Mouse (Mus musculus) heart, postnatal 4 days (tissue): ENCODE results near the gene Fchsd2. TPM values are rescaled to one million over a fixed set of nuclear protein-coding genes. Genes with fewer than 3 reads are reported as not detected.
A peak's percentile ranks its signal among the peaks of the same experiment; 100 is the strongest.

Experiments
- DNase-seq: peaks from one replicate; pipeline ENCODE4 v3.0.0; 2021
- total RNA-seq, 2 experiments: library from RNA; stranded (reverse); gene quantifications; 2 replicates each; pipeline ENCODE4 v1.2.3; 2021

The Fchsd2 gene
- 10 to 100 TPM; 20.4 to 22.1 TPM for total RNA-seq

- DNase-seq: no peak
Observed at GRCm38 (mm10) chr7:101092618-101093017, at the start of gene Fchsd2. TSS of gene Fchsd2 (plus strand) at chr7:101092863.

GRCm38 (mm10) chr7:101043846-101044541 is 48.7 kb upstream of the Fchsd2 start:
- DNase-seq: no peak

DNA sequence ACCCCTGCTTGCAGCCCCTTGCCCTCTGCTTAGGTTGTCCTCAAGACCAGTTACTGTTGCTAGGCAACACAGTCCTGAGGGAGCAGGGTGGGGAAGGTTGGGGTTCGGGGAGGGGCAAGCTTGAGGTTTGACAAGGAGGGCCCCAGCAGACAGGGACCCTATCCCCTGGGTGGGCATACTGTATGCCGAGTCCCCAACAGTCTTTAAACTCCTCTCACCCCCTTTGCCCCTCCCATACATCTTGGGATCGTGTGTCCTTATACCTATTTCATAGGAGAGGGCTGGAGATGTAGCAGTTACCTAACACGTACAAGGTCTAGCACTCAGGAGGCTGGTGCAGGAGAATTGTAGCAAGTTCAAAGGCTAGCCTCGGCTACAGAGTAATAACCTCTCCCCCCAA is 44.4 kb upstream of the Fchsd2 start:
- no peak for DNase-seq

DNA sequence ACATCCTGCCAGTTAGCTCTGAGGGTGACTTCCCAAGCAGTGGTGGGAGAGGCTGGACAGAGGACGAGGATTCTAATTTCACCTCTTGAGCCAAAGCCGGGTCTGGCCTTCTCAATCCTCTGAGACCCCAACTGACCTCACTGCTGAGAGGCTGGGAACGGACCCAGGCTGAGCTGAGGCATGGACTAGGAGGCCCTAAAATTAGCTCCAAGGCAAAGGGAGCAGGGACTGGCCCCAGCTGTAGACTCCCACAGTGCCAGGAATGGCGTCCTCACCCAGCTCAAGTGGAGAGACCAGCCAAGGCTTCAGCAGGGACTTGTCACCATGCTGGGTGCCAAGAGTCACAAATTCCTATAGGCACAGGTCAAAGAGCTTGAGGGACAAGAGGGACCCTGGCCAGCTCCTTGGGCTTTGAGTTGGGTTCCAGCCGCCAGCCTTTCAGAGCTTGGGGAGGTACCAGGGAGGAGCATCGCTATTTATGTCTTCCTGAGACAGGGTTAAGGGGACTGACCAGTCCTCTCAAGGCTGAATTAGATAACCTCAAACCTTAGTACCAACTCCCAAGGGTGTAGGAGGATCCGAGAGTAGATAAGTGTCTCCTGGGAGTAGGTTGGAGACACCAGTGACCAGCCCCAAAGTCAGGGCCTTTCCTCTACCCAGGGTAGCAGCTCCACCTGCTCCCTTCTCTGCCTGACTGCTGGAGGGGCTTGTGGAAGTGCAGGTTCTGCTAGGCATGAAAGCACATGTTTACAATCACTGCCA is 43.2 kb upstream of the Fchsd2 start:
- peak; percentile 75 for DNase-seq

DNA sequence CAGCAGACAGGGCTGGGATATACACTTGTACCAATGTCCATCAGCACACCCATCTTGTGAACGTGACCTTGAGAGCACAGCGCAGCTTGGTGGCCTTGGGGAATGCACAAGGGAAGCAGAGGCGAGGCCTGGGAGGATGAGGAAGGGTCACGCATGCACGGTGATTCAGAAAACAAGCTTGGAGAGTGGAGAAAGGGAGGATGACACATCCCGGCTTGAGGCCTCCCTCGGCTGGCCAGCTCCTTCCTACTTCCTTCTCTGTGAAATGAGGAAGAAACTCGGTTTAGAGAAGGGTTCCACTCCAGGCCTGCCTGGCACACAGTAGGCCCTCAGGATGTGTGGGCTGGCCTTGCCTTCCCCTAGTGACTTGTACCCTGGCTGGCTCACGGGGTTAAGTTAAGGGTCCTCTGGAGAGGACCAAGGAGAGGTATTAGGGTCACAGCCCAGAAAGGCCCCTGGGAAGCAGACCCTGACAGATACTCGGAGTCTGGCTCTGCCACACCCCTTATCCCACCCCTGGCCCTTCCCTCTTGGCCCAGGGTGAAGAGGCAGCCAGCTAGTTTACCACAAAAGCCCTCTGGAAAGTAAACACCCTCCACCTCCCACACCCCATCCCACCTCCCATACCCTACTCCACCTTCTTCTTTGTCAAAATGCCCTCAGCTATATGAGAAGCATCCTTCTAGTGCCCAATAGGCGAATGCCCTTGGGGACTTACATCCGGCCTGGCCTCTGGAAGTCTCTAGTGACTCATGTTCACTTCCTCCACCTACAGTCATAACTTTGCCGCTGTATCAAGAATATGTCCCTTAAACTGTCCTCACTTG is 41.7 kb upstream of the Fchsd2 start:
- peak; percentile 35 for DNase-seq

DNA sequence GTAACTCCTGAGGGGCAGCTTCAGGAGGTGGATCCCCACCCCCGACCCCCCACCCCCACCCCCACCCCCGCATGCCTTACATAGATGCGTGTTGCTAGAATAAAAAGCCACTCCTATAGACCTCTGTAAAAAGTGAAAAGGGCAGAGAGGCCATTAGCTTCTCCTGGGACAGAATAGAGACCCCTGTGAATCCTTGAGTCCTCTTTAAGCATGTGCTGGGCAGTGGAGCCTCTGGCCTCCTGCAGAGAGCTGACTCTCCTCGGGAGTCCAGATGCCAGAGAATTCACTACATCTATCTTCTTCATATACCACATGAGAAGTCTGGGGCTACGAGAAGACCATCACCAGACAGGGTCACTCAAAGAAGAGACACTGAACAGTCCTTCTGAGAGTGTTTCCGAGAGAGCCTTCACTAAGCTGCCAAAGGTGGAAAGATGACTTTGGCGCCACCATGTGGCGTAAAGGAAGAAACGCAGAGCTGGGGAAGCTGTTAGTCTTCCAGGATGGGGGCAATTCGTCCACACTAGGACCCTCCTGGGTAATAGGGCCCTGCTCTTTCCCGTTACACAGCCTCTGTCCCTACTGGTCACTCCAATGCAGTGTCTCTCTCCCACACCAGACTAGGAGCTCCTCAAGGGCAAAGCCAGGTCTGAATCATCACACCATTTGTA is 41.0 kb upstream of the Fchsd2 start:
- peak; percentile 74 for DNase-seq

DNA sequence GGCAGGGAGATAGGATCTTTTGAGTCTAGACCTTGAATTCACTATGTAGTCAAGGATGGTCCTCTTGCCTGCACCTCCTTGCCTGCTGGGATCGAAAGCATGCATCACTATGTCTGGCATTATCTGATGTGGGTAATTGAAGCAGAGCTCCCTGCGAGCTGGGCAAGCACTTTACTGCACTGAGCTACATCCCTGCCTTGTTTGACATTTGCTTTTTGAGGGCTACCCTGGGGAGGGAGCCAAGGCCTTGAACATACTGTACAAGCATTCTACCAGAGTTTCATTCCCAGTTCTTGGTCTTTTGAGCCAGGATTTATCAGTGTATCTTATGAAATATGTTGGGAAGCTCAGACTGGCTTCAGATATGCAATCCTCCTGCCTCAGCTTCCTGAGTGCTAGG is 39.5 kb upstream of the Fchsd2 start:
- DNase-seq: no peak

GRCm38 (mm10) chr7:101057309-101057708 is 35.4 kb upstream of the Fchsd2 start:
- DNase-seq: no peak

DNA sequence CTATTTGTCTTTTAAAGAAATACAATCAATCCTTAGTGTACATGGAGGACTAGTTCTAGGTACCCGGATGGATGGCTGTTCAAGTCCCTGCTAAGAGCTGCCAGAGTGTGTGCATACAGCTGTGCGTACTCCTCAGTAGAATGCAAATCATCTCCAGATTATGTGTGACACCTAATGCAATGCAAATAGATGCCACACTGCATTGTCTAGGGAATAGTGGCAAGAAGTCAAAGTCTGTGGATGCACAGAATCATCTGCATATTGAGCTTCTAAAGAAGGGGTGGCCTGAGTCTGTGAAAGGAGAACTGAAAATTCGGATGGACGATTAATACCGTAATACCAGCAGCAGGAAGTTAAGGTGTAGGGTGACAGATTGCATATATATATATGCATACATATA is 33.5 kb upstream of the Fchsd2 start:
- no peak for DNase-seq

GRCm38 (mm10) chr7:101060476-101060875 is 32.2 kb upstream of the Fchsd2 start:
- DNase-seq: no peak

DNA sequence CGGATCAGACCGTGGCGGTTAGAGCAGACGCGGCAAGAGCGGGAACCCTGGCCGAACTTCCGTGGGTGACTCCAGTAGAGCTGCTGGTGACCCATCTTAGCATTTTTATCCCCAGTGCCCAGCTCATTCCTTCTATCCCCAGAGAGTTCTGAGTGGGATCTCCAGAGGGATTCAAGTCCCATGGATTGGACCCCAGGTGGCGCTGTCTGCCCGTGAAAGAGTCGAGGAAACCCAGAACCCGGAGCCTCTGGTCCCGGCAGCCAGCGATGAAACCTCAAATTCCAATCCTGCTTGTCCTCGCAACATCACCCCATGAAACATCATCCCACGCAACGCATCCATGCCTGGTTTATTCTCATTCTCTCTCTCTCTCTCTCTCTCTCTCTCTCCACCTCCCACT is 31.3 kb upstream of the Fchsd2 start:
- DNase-seq: peak; percentile 92

DNA sequence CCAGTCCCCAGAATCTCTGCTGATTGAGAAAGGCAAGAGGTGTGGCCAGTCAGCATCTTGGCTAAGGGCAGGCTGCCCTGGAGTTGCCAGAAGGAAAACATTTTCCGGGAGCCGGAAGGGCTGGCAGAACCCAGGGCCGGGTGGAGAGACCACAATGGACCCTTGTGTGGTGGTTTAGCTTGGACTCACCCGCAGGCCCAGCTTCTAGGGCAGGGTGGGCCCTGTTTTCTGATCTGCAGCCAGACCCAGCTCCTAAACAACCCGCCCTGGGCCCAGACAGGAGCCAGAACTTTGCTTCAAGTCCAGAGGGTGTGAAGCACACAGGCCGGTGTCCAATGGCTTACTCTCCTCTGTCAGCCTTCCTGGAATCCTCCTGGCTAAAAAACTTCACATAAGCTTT is 30.4 kb upstream of the Fchsd2 start:
- peak; percentile 22 for DNase-seq

- no peak for DNase-seq
Observed at GRCm38 (mm10) chr7:101063523-101063922, 29.1 kb upstream of the Fchsd2 start.

DNA sequence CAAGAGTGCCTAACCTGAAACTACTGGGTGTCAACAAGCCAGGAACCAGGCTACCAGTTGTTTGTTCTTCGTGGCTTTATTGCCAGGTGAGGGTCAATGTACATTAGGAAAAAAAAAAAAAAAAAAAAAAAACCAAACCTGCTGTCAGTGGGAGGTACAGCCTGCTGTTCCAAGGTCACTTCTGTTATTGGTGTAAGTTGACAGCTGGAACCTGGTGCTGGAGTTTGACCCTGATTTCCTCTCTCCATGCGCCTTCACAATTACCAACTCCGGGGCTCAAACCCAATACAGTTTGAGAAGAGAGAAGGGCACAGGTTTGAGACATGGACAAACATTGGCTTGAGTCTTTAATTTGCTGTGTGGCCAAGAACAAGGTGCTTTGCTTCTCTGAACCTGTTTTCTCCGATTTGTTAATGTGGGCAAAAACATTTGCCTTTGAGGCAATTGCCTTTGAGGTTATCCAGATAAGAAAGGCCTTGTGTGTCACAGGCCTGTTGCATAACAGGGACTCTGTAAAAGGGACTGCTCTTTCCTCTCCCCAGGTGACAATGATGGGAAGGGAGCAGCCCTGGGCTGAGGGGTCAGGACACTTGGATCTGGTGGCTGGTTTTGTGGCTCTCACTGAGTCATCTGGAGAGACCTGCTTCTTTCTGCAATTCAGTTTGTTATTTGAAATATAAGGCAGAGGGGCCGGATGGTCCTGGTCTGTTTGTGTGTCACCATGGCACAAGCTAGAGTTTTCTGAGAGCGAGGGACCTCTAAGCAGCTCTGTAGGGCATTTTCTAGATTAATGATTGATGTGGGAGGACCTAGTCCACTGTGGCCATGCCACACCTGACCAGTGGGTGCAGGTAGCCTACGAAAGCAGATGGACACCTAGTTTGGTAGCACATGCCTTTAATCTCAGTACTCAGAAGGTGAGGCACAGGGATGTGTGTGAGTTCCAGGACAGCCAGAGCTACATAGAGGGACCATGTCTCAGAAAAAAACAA is 27.7 kb upstream of the Fchsd2 start:
- DNase-seq: no peak

GRCm38 (mm10) chr7:101066009-101066408 is 26.7 kb upstream of the Fchsd2 start:
- no peak for DNase-seq

DNA sequence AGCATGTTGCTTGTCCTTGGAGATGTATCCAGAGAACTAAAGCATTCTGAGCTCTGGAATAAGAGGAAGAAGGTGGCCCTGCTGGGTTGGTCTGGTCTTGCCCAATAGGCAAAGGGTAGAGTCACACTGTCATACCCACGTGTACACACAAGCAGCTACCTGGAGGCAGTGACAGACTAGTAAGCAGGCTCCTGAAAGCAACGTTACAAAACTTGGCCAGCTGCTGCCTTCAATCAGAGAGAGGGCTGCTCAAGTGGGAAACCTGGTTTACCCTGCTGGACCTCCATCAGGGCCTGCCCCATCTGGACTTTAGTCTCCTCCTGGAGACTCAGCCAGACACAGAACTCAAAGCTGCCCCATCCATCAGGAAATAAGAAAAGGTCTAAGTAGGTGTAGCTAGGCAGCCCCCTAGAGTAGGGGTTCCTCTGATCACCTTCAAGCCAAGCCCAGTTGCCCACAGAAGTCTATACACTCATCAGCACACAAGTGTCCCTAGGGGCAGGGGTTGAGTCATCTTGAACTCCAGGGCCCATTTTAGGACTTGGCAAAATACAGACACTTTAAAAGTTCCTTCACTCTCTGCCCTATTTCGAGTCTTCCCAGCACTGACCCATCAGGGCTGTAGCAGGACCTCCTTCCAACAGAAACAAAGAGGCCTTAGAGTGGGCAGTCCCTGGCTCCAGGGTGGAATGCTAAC is 25.9 kb upstream of the Fchsd2 start:
- DNase-seq: no peak

DNA sequence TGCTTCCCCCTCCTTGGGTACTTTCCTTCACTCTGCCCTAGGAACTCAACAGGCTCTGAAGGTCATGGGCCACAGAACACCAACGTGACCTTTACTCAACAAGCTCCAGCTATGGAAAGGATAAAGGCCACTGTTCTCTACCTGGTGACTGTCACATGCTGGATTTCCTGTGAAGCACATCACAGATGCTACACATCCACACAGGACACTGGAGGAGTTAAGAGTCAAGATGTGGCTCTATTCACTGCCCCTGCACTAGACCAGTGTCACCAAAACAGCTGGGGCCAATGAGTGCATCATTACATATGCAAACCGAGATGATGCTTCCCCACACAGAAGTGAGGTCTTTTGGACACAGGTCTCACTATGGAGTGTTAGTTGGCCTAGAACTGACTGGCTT is 25.1 kb upstream of the Fchsd2 start:
- no peak for DNase-seq

GRCm38 (mm10) chr7:101069271-101069670 is 23.4 kb upstream of the Fchsd2 start:
- DNase-seq: no peak

- peak; percentile 21 for DNase-seq
Observed at GRCm38 (mm10) chr7:101070406-101070805, 22.3 kb upstream of the Fchsd2 start.

GRCm38 (mm10) chr7:101071020-101071419 is 21.6 kb upstream of the Fchsd2 start:
- no peak for DNase-seq
